Comparison of ENCODE assay signal across 9 mouse cellular contexts in genomic region chr10:89450411-89450810, GRCm38 (mm10). TPM values are rescaled to one million over a fixed set of nuclear protein-coding genes. Genes with fewer than 3 reads are reported as not detected.
DNase-seq lines count a peak whose midpoint lies in the region.
"Had no signal": no experiment of that assay in that cellular context is flagged by ENCODE, and none has a peak within 500 bp of the region (broad histone marks: within the 10 kb centered on the region; RNA-seq: fewer than 3 reads in every experiment).

No protein-coding gene starts in this region.

- intact Hi-C loops in left cerebral cortex, postnatal 4 days (cut with DNase I), result loop anchor here (10.0 kb wide), 1 partner anchor 116 kb away; no protein-coding TSS in a partner anchor

- DNase-seq in adrenal gland, postnatal 10 days, result peak; percentile 38
- no peak for DNase-seq in adrenal gland, postnatal 4 days (ENCODE audit: low spot score in 2 of 2)
- DNase-seq in left cerebral cortex, postnatal 4 days, result peak; percentile 77
- no peak for DNase-seq in left cerebral cortex, adult 11 months (ENCODE audit: low spot score)
- peak; percentile 48 for DNase-seq in MN1 (ENCODE audit: low spot score)
- peak; percentile 42 to 57 for DNase-seq in cerebellum, postnatal 25 days
- DNase-seq in spleen, postnatal 14 days (ENCODE audit: low spot score in 2 of 2), result no peak
- no peak for DNase-seq in retina, embryonic 14.5 days (ENCODE audit: low spot score)
- DNase-seq: gastrocnemius, postnatal 25 days had no signal

RNA-seq across cellular contexts. Expression of gene Gas2l3, which starts 6.6 kb away (rescaled TPM):
- 10 to 100 TPM in 1 of 2 experiments, 1 to 10 TPM in 1; 6.8 to 13.3 TPM for total RNA-seq in adrenal gland, postnatal 10 days (2021)
- 10 to 100 TPM; 14.9 to 15.8 TPM for total RNA-seq in adrenal gland, postnatal 4 days (2021)
- 1 to 10 TPM; 4.8 to 6.3 TPM for total RNA-seq in left cerebral cortex, postnatal 4 days (2021)

Comparison
In these comparisons a context has a peak if more than half of its experiments do, and no peak if none do; other contexts are left out.
1. DNase-seq: peak in adrenal gland, postnatal 10 days (single experiment), left cerebral cortex, postnatal 4 days (single experiment), MN1 (single experiment) and cerebellum, postnatal 25 days (2 of 2); none in adrenal gland, postnatal 4 days (0 of 2), left cerebral cortex, adult 11 months (single experiment), spleen, postnatal 14 days (0 of 2) and retina, embryonic 14.5 days (single experiment).